Mouse (Mus musculus) limb, embryonic 14.5 days (tissue): ENCODE data around the gene Tmem114. TPM values are rescaled to one million over a fixed set of nuclear protein-coding genes. Genes with fewer than 3 reads are reported as not detected.

Source experiments
- ATAC-seq: fragments of 200-750 bp; cut with Nextera tagmentation; 2 replicates; pipeline ENCODE4 v1.8.0; 2017; ENCODE audit warnings: low read depth, moderate number of reproducible peaks, moderate TSS enrichment; ENCODE audit not compliant: low FRiP score
- DNase-seq: peaks from one replicate; pipeline ENCODE4 v3.0.0-alpha.2; 2015; ENCODE audit warnings: low spot score
- H3K27ac ChIP-seq: fragments of 300-500 bp; sonication (generic); replicated peaks from 2 replicates; pipeline ENCODE4 v1.5.1; 2014; ENCODE audit warnings: low read depth, mild to moderate bottlenecking, low read length, moderate library complexity, mixed read lengths
- H3K27me3 ChIP-seq: fragments of 300-500 bp; sonication (generic); 2 replicates; pipeline ENCODE4 v1.6.1; 2014; ENCODE audit warnings: low read length, mixed read lengths; ENCODE audit not compliant: control insufficient read depth, insufficient read depth
- H3K36me3 ChIP-seq: fragments of 300-500 bp; sonication (generic); 2 replicates; pipeline ENCODE4 v1.6.1; 2014; ENCODE audit warnings: mild to moderate bottlenecking, low read length, moderate library complexity, mixed read lengths; ENCODE audit not compliant: control insufficient read depth, insufficient read depth
- H3K4me1 ChIP-seq: fragments of 300-500 bp; sonication (generic); 2 replicates; pipeline ENCODE4 v1.6.1; 2014; ENCODE audit warnings: antibody characterized with exemption, low read length, mixed read lengths; ENCODE audit not compliant: control insufficient read depth, insufficient read depth
- H3K4me2 ChIP-seq: fragments of 300-500 bp; sonication (generic); replicated peaks from 2 replicates; pipeline ENCODE4 v1.6.1; 2014; ENCODE audit warnings: low read depth, mild to moderate bottlenecking, low read length, moderate library complexity; ENCODE audit not compliant: severe bottlenecking
- H3K4me3 ChIP-seq: fragments of 300-500 bp; sonication (generic); replicated peaks from 2 replicates; pipeline ENCODE4 v1.5.1; 2014; ENCODE audit warnings: low read length
- H3K9ac ChIP-seq: fragments of 300-500 bp; sonication (generic); 2 replicates; pipeline ENCODE4 v1.6.1; 2014; ENCODE audit warnings: mild to moderate bottlenecking, low read depth, low read length, moderate library complexity; ENCODE audit not compliant: severe bottlenecking
- H3K9me3 ChIP-seq: fragments of 300-500 bp; sonication (generic); 2 replicates; pipeline ENCODE4 v1.6.1; 2016; ENCODE audit warnings: low read length; ENCODE audit not compliant: control insufficient read depth
- POLR2A ChIP-seq: fragments of 200-500 bp; IDR thresholded peaks from 2 replicates; pipeline ENCODE4 v1.8.0; 2012; ENCODE audit warnings: inconsistent platforms, mild to moderate bottlenecking, moderate library complexity, borderline replicate concordance; ENCODE audit not compliant: insufficient read depth, insufficient read length; ENCODE audit errors: extremely low read depth
- WGBS: fragments of 180-500 bp; shearing (Covaris S2); extraction: QIAGEN DNeasy Blood & Tissue Kit; methylation state at CpG from one replicate; pipeline ENCODE4 v1.1.7; 2014; 5-methylcytosine and 5-hydroxymethylcytosine counted together
- polyA plus RNA-seq, 2 experiments: library from polyadenylated mRNA; depleted of rRNA in 1 of 2; stranded (reverse) in 1 of 2; unstranded in 1 of 2; fragments of >200 nt; fragmentation: Nextera tagmentation in 1 of 2; extraction: Ambion mirVana in 1 of 2; gene quantifications; 2 replicates each; pipeline versions ENCODE4 v1.2.1 to v1.2.3; 2012 to 2014

Tmem114 gene
- polyA plus RNA-seq, 2 experiments, result 0.15 TPM; not detected in 1

- Histone ChIP-seq H3K27ac (no peak overlapping the region), H3K36me3 (no peaks in the 10 kb centered on the region), H3K4me2 (no peak overlapping the region), H3K9me3 (no peaks in the 10 kb centered on the region), H3K9ac (no peak overlapping the region), H3K4me3 (no peak overlapping the region), H3K27me3 (peaks cover 24% of the 10 kb centered on the region), H3K4me1 (no peaks in the 10 kb centered on the region)
- ATAC-seq (no peak), DNase-seq (no peak)
- TF ChIP-seq POLR2A, result no peak
- 93% methylated on average over 8 of the region's 8 CpGs for WGBS
Observed at GRCm38 (mm10) chr16:8419666-8420065, 5.3 kb downstream of the Tmem114 start.

DNA sequence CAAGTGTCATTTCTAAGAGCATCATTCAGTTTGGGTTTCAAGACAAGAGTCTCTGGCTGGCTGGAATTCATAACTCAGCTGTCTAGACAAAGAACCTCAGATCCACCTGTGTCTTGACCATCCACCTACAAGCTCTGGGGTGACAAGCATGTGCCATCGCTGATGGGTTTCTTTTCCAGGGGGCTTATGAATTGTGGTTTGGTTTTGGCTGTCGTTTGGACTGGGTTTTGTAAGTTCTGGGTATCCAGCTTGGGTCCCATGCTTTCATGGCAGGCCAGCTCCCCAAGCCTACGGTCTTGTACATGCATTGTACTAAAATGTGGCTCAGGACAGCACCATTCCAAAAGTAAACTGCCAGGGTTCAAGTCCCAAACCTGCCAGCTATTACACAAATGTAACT lies 6.8 kb downstream of the Tmem114 start:
- Histone ChIP-seq H3K27ac (no peak overlapping the region), H3K4me3 (no peak overlapping the region), H3K36me3 (no peaks in the 10 kb centered on the region), H3K9ac (no peak overlapping the region), H3K27me3 (peaks cover 8% of the 10 kb centered on the region), H3K9me3 (no peaks in the 10 kb centered on the region), H3K4me2 (no peak overlapping the region), H3K4me1 (no peaks in the 10 kb centered on the region)
- ATAC-seq (no peak), DNase-seq (no peak)
- TF ChIP-seq POLR2A, result no peak
- 82% methylated on average over 3 of the region's 3 CpGs for WGBS

- ATAC-seq (no peak), DNase-seq (no peak)
- no peak overlapping the region for H3K4me2 ChIP-seq
- no peak overlapping the region; the same call in 1 of the 2 replicates for H3K9ac ChIP-seq
- no peaks in the 10 kb centered on the region for H3K27me3 ChIP-seq
- H3K27ac ChIP-seq, result no peak overlapping the region
- H3K4me1 ChIP-seq, result no peaks in the 10 kb centered on the region
- no peak overlapping the region for H3K4me3 ChIP-seq
- TF ChIP-seq POLR2A, result no peak
- H3K36me3 ChIP-seq, result no peaks in the 10 kb centered on the region
- 69% methylated on average over 20 of the region's 20 CpGs for WGBS
- no peaks in the 10 kb centered on the region for H3K9me3 ChIP-seq
Observed at GRCm38 (mm10) chr16:8417011-8417720, 7.8 kb downstream of the Tmem114 start.

GRCm38 (mm10) chr16:8415996-8416395 lies 8.9 kb downstream of the Tmem114 start:
- no peak for DNase-seq
- H3K27me3 ChIP-seq, result no peaks in the 10 kb centered on the region
- ATAC-seq, result no peak
- WGBS, result 89% methylated on average over 8 of the region's 8 CpGs
- H3K9ac ChIP-seq, result no peak overlapping the region
- no peak overlapping the region for H3K4me3 ChIP-seq
- no peaks in the 10 kb centered on the region for H3K9me3 ChIP-seq
- H3K27ac ChIP-seq, result no peak overlapping the region
- H3K4me1 ChIP-seq, result no peaks in the 10 kb centered on the region
- no peak overlapping the region for H3K4me2 ChIP-seq
- no peak for TF ChIP-seq POLR2A
- H3K36me3 ChIP-seq, result no peaks in the 10 kb centered on the region

- no peak overlapping the region for H3K4me3 ChIP-seq
- no peak overlapping the region for H3K9ac ChIP-seq
- H3K4me2 ChIP-seq, result no peak overlapping the region
- H3K27me3 ChIP-seq, result no peaks in the 10 kb centered on the region
- no peak for DNase-seq
- WGBS, result 75% methylated on average over 8 of the region's 8 CpGs
- no peak for ATAC-seq
- H3K36me3 ChIP-seq, result no peaks in the 10 kb centered on the region
- no peaks in the 10 kb centered on the region for H3K9me3 ChIP-seq
- no peak overlapping the region for H3K27ac ChIP-seq
- no peaks in the 10 kb centered on the region for H3K4me1 ChIP-seq
- TF ChIP-seq POLR2A, result no peak
Observed at GRCm38 (mm10) chr16:8413441-8413840, 11.5 kb downstream of the Tmem114 start.

DNA sequence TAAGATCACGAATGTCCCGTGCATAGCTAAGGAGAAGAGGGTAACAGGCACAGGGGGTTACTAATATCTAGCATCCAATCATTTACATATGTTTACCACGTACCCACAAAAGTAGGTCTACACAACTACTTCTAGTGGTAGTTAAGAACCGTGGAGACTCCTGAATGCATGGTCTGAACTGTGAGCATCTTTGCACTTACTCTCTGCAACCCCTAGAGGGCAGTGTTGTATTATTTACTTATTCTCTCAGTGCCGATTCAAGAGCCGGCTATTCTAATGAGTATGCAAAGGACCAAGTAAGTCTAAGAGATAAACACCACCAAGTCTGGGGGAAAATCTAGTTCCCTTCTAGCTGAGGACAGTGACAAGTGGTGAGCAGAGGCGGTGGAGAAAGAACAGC lies 12.7 kb downstream of the Tmem114 start:
- 15% methylated on average over 7 of the region's 7 CpGs for WGBS
- Histone ChIP-seq H3K4me3 (no peak overlapping the region), H3K27ac (no peak overlapping the region), H3K9me3 (no peaks in the 10 kb centered on the region), H3K4me1 (no peaks in the 10 kb centered on the region), H3K27me3 (no peaks in the 10 kb centered on the region), H3K4me2 (no peak overlapping the region), H3K36me3 (no peaks in the 10 kb centered on the region), H3K9ac (no peak overlapping the region)
- TF ChIP-seq POLR2A, result no peak
- ATAC-seq, result peak; percentile 72; the same call in 1 of the 2 replicates
- peak; percentile 84 for DNase-seq
